Mouse (Mus musculus) urinary bladder, postnatal 4 days (tissue): ENCODE results near the gene 2900092C05Rik.

Experiments used
- DNase-seq, 2 experiments: peaks; one replicate each; pipeline ENCODE4 v3.0.0; 2021 to 2022; ENCODE audit warnings: low spot score in 2 of 2

Gene 2900092C05Rik

DNA sequence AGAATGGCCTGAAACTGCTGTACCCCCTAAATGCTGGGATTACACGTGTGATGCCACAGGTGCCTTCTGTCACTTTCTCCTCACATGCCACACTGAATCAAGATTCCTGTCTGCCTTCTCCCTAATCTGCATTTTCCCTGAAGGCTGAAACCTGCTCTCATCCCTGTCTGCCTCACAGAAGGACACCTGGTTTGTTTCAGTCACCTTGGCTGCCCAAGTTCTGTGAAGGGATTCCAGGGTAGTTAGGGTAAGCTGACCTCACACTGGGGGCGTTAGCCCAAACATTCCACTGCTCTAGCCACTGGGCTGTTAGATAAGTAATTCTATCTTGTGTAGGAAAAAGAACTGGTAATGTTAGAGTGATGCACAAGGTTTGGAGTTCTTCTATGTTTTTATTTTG, at the start of gene 2900092C05Rik:
Gene 2900092C05Rik (plus strand): TSS at position 301 of the 400 bp plus-strand sequence.
- DNase-seq: no peak

DNA sequence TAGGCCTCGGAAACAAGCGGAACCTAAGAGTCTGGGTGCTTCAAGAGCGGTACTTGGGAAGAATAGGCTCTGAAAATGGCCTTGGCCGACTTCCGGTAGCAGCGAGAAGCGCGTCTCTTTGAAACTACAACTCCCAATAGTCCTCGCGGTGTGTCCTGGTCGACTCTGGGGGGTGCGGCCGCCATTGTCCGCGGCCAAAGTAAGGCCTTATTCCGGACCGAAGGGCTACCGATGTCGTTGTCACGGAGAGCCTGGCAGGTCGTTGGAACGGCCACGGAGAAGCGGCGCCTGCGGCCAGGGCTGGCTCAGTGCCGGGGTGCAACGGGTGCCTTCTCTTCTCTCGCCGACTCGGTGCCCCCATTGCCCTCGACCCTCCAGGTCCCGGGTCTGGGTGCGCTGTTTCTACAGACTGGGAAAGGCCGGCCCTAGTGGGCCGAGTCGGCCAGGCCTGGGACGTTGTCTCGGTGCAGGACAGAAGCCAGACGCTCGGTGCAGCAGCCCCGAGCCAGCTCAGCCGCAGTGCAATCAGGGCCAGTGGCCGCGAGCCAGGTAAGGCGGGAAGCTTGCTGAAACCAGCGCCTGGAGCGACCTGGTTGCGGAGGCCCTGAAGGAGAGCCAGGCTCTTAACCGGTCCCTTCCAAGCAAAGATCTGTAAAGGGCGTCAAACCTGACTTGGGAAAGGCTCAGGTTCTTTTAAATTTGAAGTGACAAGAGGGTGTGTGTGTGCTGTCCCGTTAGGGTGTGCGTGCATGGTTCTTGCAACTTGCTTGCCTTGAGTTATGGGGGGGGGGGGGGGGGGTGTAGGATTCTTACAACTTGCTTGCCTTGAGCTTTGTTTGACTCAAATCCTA, 33.9 kb upstream of the 2900092C05Rik start, which contains the start of gene Zfp606:
Gene Zfp606 (plus strand): TSS at position 136 of the 851 bp plus-strand sequence.
- peak; percentile 78 to 79 for DNase-seq

DNA sequence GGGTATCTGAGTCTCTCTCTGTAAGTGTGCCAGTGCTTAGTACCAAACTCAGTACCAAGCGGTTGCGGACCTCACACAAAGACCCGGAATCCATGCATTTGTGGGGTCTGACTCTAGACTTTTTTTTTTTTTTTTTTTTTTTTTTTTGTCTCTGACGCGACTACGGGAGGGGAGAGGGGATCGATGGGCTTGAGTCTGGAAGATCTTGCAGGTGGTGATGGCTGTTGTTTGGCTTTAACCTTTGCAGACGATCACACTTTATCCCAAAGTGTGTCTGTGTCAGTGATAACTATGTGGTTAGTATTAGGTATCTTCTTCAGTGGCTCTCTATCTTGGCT, 33.3 kb upstream of the 2900092C05Rik start:
- no peak for DNase-seq

DNA sequence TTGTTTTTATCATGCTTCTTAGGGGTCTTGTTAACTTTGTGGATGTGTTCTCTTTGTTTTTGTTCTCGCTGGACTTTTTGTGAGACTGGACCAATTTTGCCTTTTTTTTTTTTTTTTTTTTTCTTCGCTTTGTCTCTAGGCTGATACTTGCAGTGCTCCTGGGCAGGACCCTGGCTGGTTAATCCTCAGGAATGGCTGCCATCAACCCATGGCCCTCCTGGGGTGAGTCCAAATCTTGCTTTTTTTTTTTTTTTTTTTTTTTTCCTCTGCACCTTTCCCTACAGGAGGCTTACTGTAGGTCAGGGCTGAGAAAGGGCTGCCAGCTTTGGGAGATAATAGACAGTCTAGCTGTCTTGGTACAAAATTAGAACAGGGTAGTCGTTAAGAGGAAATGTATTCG, 32.8 kb upstream of the 2900092C05Rik start:
- DNase-seq: no peak

DNA sequence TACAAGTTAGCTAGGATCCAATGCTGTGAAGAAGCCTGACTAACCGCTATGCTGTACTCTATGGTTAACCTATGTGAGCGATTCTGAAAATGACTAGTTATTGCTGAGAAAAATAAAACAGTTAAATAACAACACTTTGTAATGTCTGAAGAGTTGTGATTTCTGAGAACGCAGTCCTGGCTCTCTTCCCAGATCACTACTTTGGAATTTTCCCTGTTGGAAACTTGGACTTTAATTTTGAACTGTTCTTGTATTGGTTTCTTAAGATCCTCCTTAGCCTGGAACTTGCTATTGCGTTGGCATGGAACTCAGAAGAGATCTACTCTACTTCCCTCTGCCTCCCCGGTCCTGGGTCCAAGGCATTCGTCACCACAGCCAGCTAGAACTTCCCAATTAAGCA, 28.5 kb upstream of the 2900092C05Rik start:
- DNase-seq: no peak

DNA sequence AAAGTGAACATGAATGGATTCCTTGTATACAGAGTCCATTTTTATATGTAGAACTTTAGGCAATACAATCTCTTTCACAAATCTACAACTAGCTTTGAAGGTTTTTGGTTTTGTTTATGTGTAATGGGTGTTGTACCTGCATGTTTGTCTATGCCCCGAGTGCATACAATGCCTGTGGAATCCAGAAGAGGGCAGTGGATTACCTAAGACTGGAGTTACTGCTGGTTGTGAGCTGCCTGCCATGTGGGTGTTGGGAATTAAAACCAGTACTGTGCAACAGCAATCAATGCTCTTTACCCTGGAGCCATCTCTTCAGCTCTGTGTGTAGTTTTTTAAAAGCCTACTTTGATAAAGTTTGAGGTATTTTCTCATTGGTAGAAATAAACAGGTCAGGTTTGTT, 26.4 kb upstream of the 2900092C05Rik start:
- DNase-seq: no peak

DNA sequence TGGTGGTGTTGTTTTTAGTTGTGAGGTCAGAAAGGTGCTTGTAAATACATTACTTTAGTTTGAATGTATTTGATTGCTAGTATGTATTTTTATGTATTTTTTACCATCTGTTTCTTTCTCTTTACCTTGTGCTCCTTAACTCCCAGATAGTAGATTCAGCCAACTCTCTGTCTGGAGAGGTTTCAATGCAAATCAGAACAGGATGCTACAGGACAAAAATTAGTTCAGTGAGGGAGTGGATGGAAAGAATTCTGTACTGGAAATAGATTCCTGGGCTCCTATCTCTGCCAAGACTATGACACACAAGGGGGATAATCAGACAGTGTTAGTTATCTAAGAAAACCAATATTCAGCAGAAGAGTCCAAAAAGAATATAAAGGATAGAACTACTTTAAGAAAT, 25.6 kb upstream of the 2900092C05Rik start:
- DNase-seq: no peak

DNA sequence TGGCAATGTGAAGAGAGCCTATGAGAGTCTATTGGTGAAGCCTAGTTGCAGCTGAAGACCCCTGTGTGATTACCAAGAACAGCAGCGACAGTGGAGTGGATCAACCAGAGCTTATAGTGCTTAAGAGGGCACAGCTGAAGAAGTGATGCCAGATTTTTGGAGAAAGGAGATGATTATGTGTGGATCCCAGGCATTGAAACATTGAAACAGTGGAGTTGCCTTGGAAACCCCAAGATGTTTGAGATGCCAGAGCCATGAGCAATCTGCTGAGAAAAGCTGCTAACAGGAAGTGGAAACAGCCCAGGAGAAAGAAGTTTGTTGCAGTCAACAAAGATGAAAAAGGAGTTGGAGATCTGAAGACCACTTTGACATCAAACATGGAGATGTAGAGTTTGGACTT, 1.4 kb upstream of the 2900092C05Rik start:
- DNase-seq: no peak
